Comparison of ENCODE assay signal across 15 mouse cellular contexts in genomic region chr2:60774501-60774900, GRCm38 (mm10). TPM values are rescaled to one million over a fixed set of nuclear protein-coding genes. Genes with fewer than 3 reads are reported as not detected.
DNase-seq lines count a peak whose midpoint lies in the region; ATAC-seq and TF ChIP-seq lines count a peak whose summit lies in the region.
"Had no signal": no experiment of that assay in that cellular context is flagged by ENCODE, and none has a peak within 500 bp of the region (broad histone marks: within the 10 kb centered on the region; RNA-seq: fewer than 3 reads in every experiment).

No protein-coding gene starts in this region.

- peak; percentile 32 for DNase-seq in lung, postnatal 0 days (ENCODE audit: low spot score)
- DNase-seq in lung, adult 2 months = no peak
- DNase-seq in ES-CJ7 (ENCODE audit: low read depth, low spot score) = peak; percentile 30
- peak; percentile 74 for DNase-seq in ZHBTc4 (ENCODE audit: low read depth, low spot score)
- no peak for DNase-seq in layer of hippocampus, adult 18-20 months (ENCODE audit: low spot score in 2 of 2)
- DNase-seq in spleen, postnatal 14 days (ENCODE audit: low spot score in 2 of 2) = no peak
- DNase-seq in left cerebral cortex, postnatal 14 days (ENCODE audit: low spot score in 2 of 2) = no peak
- DNase-seq: adrenal gland, adult 2 months; gastrocnemius, postnatal 14 days had no signal

- ATAC-seq in lung, postnatal 0 days = peak; percentile 59
- ATAC-seq in megakaryocyte, adult 5-6 weeks (ENCODE audit: poor library complexity, severe bottlenecking) = peak; percentile 57
- ATAC-seq: forebrain, embryonic 16.5 days; midbrain, embryonic 15.5 days had no signal

- H3K4me3 ChIP-seq in lung, postnatal 0 days (ENCODE audit: low read depth, low read length) = no peak overlapping the region
- H3K4me3 ChIP-seq in lung, adult 2 months (replicated peaks; ENCODE audit: extremely low read depth, low read depth, low read length) = no peak overlapping the region
- H3K4me3 ChIP-seq: embryonic facial prominence, embryonic 15.5 days; midbrain, embryonic 15.5 days had no signal

- no peak overlapping the region for H3K9ac ChIP-seq in lung, postnatal 0 days (replicated peaks; ENCODE audit: low read depth)
- H3K9ac ChIP-seq: embryonic facial prominence, embryonic 15.5 days; hindbrain, embryonic 14.5 days; midbrain, embryonic 15.5 days had no signal

- intact Hi-C loops in left cerebral cortex, postnatal 14 days (cut with DNase I) = no loop called here

- TF ChIP-seq POLR2A in lung, adult 2 months (IDR thresholded peaks at IDR 0.05; ENCODE audit: borderline replicate concordance, extremely low read depth, low read depth, low read length) = no peak

- H3K9me3 ChIP-seq in lung, postnatal 0 days (ENCODE audit: low read length) = no peaks in the 10 kb centered on the region
- H3K9me3 ChIP-seq: embryonic facial prominence, embryonic 15.5 days; midbrain, embryonic 15.5 days had no signal

- peaks cover 46% of the 10 kb centered on the region for H3K36me3 ChIP-seq in lung, postnatal 0 days (ENCODE audit: insufficient read depth, low read length)
- H3K36me3 ChIP-seq: midbrain, embryonic 15.5 days had no signal

- H3K27me3 ChIP-seq in lung, postnatal 0 days (replicated peaks; ENCODE audit: insufficient read depth, low read length) = no peaks in the 10 kb centered on the region
- H3K27me3 ChIP-seq: embryonic facial prominence, embryonic 15.5 days; midbrain, embryonic 15.5 days had no signal

- no peak for TF ChIP-seq EP300 in lung, postnatal 0 days (IDR thresholded peaks at IDR 0.05)

- H3K4me1 ChIP-seq in lung, postnatal 0 days (ENCODE audit: insufficient read depth, low read depth, low read length) = no peaks in the 10 kb centered on the region
- H3K4me1 ChIP-seq in lung, adult 2 months (ENCODE audit: control insufficient read depth, insufficient read depth, low read length) = peaks cover 12% of the 10 kb centered on the region
- H3K4me1 ChIP-seq: embryonic facial prominence, embryonic 15.5 days; midbrain, embryonic 15.5 days had no signal

- no peak for TF ChIP-seq CTCF in lung, postnatal 0 days (IDR thresholded peaks at IDR 0.05)
- TF ChIP-seq CTCF in lung, adult 2 months (IDR thresholded peaks at IDR 0.05; ENCODE audit: insufficient read depth, low read length) = no peak

- no peak overlapping the region for H3K27ac ChIP-seq in lung, postnatal 0 days (ENCODE audit: low read length)
- H3K27ac ChIP-seq: embryonic facial prominence, embryonic 15.5 days; hindbrain, embryonic 14.5 days; midbrain, embryonic 15.5 days had no signal

- no peak overlapping the region for H3K4me2 ChIP-seq in lung, postnatal 0 days (replicated peaks; ENCODE audit: low read depth, low read length)
- H3K4me2 ChIP-seq: embryonic facial prominence, embryonic 15.5 days; hindbrain, embryonic 14.5 days; liver, embryonic 11.5 days; midbrain, embryonic 15.5 days had no signal

- 14% methylated on average over 3 of the region's 3 CpGs for WGBS in lung, postnatal 0 days
- WGBS in lung, adult 2 months = 17% methylated on average over 3 of the region's 3 CpGs

RNA-seq across cellular contexts. Expression of gene Itgb6, which starts 52.1 kb away (rescaled TPM):
- polyA plus RNA-seq in lung, postnatal 0 days (2015; fragmentation: Nextera tagmentation; extraction: Ambion mirVana) = 19.2 and 22.4 TPM in 2 replicates
- polyA plus RNA-seq in lung, adult 2 months (2012; rRNA removed) = 22.8 and 28.9 TPM in 2 replicates
- total RNA-seq in megakaryocyte, adult 5-6 weeks (2015) = not detected in 2 replicates
- total RNA-seq in megakaryocyte, adult 5-6 weeks (2017) = not detected in 2 replicates
- under 1 TPM in 1 of 2 experiments, not detected in 1; 0.15 TPM for total RNA-seq in layer of hippocampus, adult 18-20 months (2021)
- under 1 TPM; 0.18 to 0.21 TPM for total RNA-seq in left cerebral cortex, postnatal 14 days (2021)
- total RNA-seq: adrenal gland, adult 2 months had no signal
- polyA plus RNA-seq: adrenal gland, adult 2 months; forebrain, embryonic 16.5 days; hindbrain, embryonic 14.5 days had no signal

Comparison
In these comparisons a context has a peak if more than half of its experiments do, and no peak if none do; other contexts are left out.
1. DNase-seq: peak in lung, postnatal 0 days (single experiment), ES-CJ7 (single experiment) and ZHBTc4 (single experiment); none in lung, adult 2 months (single experiment), layer of hippocampus, adult 18-20 months (0 of 2), spleen, postnatal 14 days (0 of 2) and left cerebral cortex, postnatal 14 days (0 of 2).